Mouse (Mus musculus) adrenal gland, adult 8-10 months (tissue): ENCODE measurements around the gene Gkn2. TPM values are rescaled to one million over a fixed set of nuclear protein-coding genes. Genes with fewer than 3 reads are reported as not detected.
A peak's percentile ranks its signal among the peaks of the same experiment; 100 is the strongest.

Experiments used
- DNase-seq: peaks from one replicate; pipeline ENCODE4 v3.0.0; 2022
- total RNA-seq, 4 experiments: library from RNA; stranded (reverse); gene quantifications; 2 replicates each; pipeline ENCODE4 v1.2.4; 2022

The Gkn2 gene
- total RNA-seq, result not detected

DNA sequence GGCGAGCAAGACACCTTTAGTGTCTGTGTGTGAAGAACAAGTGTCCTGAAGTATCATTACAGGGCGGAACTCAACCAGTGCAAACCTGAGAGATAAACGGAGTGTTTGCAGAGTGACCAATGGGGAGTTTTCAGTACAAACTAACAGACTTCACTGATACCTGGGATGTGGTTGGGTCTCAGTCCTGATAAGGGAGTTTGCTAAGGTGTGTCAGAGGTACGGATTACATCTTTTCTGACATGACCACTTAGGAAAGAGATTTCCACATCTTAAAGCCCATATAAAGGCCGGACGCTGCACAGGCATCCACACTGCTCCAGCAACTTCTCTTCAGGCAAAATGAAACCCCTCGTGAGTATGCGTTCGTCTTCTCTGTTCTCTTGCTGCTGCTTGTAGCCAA is at the start of gene Gkn2:
Gene Gkn2, plus strand, starts transcription at position 301 of the 400 bp plus-strand sequence.
- DNase-seq, result no peak

DNA sequence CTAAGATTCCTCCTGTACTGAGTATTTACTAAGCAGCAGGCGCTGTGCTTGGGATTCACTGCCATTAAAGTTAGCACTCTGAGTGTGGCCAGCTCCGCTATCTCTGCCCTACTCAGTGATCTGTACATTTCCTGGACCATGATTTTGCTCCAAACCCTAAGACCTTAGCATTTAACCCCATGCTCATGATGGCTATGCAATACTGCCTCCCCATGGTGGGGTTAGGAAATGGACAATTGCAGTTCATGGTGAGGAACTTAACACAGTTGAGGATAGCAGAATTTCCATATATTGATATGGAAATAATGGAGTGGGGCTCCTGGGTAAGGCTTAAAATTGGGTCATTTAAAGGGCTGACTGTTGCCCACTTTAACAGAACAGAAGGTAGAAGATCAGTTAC is 49.8 kb upstream of the Gkn2 start:
- no peak for DNase-seq

DNA sequence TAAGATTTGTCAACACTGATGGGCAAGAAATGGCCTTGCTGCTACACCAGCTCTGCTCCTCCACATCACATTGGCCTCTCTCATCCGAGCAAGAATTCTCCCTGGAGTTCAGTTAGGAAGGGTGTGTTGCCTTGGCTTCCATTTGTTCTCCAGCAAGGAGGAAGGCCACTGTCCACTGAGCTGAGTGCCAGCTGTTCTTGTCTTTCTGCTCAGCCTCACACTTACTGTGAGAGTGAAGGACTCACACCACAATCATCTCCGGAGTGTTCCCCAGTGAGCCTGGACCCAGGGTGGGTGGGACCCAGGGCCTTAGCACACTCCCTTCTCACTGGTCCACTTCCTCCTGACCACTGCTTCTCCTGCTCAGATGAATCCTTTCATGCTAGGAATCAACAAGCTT is 46.2 kb upstream of the Gkn2 start:
- DNase-seq, result no peak

- no peak for DNase-seq
Observed at GRCm38 (mm10) chr6:87328265-87329173, 44.6 kb upstream of the Gkn2 start.

DNA sequence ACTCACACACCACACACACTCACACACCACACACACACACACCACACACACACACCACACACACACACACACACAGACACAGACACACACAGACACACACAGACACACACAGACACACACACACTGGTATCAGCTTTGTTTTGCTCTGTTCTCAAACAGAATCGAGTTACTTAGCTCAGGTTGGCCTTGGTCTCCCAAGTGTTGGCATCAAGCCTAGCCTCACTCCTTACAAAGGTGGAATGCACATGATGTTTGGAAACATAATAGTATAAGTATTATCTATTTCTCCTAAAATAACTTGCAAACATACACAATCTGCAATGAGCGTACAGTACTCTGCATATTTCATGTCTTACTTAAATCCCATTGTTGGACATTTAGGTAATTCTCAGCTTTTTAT is 40.8 kb upstream of the Gkn2 start:
- DNase-seq, result no peak

- no peak for DNase-seq
Observed at GRCm38 (mm10) chr6:87334361-87335090, 38.6 kb upstream of the Gkn2 start.

- DNase-seq, result peak; percentile 30
Observed at GRCm38 (mm10) chr6:87335091-87335934, 37.8 kb upstream of the Gkn2 start, which contains the start of gene Antxr1. Antxr1 (minus strand) TSS chr6:87335821.

DNA sequence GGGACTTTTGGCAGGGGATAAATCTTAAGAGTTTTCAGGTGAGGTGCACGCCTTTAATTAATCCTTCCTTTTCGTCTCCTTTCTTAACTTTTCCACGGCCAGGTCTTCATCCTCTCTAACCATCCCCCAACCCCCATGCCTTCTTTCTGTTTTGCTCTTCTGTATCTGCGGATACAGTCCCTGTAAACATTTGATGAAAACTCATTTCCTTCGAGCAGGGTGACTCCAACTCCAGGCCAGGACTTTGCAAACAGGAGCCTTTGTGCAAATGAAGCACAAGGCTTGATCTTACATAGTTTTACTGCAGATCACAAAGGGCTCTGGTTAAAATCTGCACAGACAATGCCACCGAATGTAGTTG is 37.2 kb upstream of the Gkn2 start:
- no peak for DNase-seq

DNA sequence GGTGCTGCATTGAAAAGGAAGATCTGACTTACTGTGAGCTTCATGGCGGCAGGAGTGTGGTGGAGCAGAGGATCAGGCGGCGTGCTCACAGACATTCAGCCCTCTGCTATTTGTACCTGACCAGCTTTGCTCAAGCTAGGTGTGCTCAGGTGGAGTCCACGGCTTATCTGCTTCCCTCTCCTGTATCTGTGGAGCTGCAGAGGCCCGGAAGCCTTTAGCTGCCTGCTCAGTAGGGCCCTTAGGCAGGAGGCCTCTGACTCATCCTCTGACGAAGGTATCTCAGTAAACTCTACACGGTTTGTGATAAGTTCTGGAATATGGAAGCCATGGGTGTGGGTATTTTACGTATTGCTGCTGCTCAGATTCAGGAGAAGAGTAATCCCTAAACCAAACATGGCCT is 22.3 kb upstream of the Gkn2 start, which contains the start of gene Gkn1:
Gene Gkn1, minus strand, starts transcription at position 114 of the 400 bp plus-strand sequence.
- DNase-seq, result no peak

GRCm38 (mm10) chr6:87354441-87354840 is 18.7 kb upstream of the Gkn2 start:
- no peak for DNase-seq

DNA sequence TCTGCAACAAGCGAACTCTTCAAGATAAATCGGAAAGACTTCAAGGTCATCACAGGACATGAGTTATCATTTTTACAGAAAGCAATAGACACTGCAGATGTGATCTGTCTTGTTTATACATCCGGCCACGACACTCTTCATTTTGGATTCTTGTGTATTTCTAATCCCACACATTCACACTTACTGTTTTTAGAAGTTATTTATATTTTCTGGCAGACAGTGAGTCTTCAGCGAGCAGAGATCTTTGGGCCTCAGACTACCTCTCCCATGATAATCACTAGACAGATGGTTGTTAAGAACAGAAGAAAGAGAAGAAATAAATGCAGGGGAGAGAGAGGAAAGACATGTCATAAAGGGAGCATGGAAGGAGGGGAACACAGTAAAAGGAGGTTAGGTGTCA is 3.9 kb upstream of the Gkn2 start:
- no peak for DNase-seq

GRCm38 (mm10) chr6:87383926-87384691 is 11.0 kb downstream of the Gkn2 start:
- DNase-seq, result no peak

DNA sequence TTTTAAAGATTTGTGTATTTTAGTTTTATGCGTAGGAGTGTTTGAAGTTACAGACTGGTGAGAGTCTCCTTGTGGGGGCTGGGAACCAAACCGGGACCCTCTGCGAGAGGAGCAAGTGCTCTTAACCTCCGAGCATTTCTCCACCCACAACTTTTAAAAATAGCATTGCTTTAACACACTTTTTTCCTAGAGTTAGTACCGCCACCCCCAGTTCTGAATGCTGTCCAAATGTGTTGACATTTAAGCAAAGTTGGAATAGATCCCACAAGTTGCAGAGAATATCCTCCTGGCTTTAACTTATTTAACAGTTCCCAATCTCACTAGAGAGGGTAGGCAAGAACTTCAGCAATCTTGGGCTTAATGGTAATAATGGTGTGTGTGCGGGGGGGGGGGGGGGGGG is 11.6 kb downstream of the Gkn2 start:
- DNase-seq, result no peak

DNA sequence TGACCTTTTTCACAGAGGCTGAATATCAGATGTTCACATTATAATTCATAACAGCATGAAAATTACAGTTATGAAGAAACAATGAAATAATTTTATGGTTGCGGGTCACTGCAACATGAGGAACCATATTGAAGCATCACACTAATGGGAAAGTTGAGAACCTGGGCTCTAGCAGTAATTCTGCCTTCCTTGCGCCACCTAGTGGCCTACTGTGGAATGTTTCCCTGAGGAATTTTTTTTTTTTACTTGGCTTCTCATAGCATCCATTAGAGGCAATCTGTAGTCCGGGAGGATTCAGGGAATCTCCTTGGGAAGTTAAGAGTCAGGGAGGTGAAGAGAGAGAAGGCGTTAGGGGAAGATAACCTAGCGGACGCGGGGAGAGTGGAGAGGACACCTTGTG is 13.0 kb downstream of the Gkn2 start:
- no peak for DNase-seq

GRCm38 (mm10) chr6:87386681-87387080 is 13.5 kb downstream of the Gkn2 start:
- DNase-seq, result no peak

- no peak for DNase-seq
Observed at GRCm38 (mm10) chr6:87388877-87389276, 15.7 kb downstream of the Gkn2 start, which contains the start of gene Gkn3. Gkn3 (minus strand) TSS chr6:87388935.

GRCm38 (mm10) chr6:87389455-87389989 is 16.4 kb downstream of the Gkn2 start:
- DNase-seq, result no peak

DNA sequence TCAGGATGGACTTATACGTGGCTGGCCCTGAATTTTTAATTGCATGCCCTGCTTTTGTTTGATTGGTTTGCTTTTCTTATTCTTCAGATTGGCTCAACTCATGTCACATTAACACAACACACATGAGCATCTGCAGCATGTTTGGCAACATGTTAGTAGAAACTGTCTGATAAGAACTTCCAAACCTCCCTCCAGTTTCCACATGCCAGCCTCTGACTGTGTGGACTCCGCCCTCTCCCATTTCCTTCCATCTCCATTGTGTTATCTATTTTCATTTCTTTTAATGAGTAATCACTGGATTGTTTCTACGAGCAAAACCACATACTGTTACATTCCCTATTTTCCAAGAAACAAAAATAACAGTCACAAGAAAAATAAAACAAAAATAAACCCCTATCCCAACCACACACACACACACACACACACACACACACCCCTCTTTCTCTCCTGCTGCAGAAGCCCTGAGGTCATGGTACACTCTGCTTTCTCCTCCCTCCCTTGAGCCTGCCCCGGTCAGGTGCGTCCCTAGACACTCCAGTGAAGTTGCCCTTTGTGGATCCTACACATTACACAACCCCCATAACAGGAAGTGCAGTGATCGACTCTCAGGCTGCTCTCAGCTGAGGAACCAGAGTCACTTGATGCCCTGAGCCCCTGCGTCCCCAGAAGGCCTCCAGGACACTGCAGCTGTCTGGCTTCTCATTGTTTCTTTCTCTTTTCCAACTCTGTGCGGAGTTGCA is 20.5 kb downstream of the Gkn2 start:
- no peak for DNase-seq

- no peak for DNase-seq
Observed at GRCm38 (mm10) chr6:87394783-87395182, 21.6 kb downstream of the Gkn2 start.

GRCm38 (mm10) chr6:87399137-87399536 is 26.0 kb downstream of the Gkn2 start:
- DNase-seq, result no peak
